Mouse (Mus musculus): ENCODE data around the gene Umod. TPM values are rescaled to one million over a fixed set of nuclear protein-coding genes. Genes with fewer than 3 reads are reported as not detected.

The Umod gene
- total RNA-seq (2021) = not detected
- long read RNA-seq = 0 reads

GRCm38 (mm10) chr7:119479256-119479655 is at the start of gene Umod:
Gene Umod (minus strand): TSS chr7:119479282.
- DNase-seq (ENCODE audit: low spot score in 2 of 2) = no peak

- DNase-seq (ENCODE audit: low spot score in 2 of 2) = no peak
Measured at GRCm38 (mm10) chr7:119528617-119529016, 49.5 kb upstream of the Umod start.

- DNase-seq (ENCODE audit: low spot score in 2 of 2) = no peak
Measured at GRCm38 (mm10) chr7:119527548-119527947, 48.5 kb upstream of the Umod start.

DNA sequence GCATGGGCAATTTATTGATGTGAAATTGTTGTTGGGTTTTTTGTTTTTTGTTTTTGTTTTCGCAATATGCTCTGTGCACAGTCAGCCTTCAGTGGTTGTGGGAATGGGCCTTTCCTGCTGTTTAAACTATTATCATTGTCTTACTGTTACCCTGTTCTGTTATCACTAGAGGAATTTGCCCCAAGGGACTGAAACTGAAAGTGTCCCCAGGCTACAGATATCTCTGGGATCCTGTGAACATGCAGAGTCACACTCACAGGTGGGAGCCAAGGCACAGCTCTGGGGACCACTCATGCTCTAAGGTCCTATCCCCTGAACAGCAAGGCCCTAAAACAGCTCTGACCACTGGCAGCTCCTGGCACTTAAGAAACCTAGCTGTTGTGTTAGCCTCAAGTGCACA is 48.1 kb upstream of the Umod start:
- no peak for DNase-seq (ENCODE audit: low spot score in 2 of 2)

DNA sequence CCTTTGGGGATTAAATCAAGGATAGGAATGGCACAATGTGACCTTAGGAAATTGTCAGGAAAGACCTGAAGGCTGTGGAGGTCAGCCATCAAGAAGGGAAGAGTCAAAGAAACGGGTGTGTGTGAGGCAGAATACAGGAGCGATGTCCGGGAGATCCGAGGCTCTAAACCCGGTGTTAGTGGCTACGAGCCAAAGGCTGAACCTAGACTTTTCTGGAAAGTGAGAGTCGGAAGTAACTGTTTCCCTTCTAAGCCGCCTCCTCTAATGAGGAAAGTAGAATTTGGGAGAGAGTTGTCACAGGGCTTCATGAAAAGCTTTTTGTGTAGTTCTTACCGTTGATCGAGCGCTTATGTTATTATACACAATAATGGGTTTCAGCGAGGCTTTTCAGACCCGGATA is 47.4 kb upstream of the Umod start:
- no peak for DNase-seq (ENCODE audit: low spot score in 2 of 2)

DNA sequence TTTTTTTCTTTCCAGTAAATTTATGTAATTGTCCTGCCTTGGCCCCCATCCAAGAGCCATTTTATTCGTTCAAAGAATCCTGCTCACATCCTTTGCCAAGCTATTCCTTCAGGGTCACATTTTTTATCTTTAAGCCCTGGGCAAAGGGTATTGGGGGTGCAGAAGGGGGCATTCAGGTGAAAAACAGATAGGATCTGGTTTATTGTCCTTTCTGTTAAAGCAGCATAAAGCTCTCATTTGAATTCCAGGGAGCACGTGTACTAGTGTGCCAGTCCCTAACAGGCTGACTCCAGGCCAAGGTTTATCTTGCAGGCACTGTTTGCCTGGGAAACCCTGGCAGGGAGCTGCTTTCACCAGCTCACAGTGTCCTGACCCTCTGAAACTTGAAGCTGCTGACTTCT is 46.8 kb upstream of the Umod start:
- DNase-seq (ENCODE audit: low spot score in 2 of 2) = peak; percentile 6 to 34

DNA sequence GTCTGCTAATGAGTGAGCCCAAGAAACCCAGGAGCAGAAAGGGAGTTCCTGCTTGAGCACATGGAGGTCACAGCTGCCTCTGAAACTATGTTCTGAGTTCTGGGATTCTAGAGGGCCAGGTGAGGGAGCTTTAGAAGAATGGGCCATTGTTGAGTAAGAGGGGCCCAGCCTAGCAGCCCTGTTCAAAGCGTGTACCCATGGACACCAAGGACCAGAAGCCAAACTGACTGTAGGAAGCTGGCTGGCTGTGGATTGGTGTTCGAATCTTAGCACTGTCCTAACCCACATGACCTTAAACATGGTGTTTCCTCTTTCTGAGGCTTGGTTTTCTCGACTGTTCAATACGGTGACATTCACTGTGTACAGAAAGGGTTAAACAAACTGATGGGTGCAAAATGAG is 44.3 kb upstream of the Umod start, which contains the start of gene Pdilt:
Pdilt (minus strand) TSS at position 101 of the 400 bp plus-strand sequence.
- no peak for DNase-seq (ENCODE audit: low spot score in 2 of 2)

DNA sequence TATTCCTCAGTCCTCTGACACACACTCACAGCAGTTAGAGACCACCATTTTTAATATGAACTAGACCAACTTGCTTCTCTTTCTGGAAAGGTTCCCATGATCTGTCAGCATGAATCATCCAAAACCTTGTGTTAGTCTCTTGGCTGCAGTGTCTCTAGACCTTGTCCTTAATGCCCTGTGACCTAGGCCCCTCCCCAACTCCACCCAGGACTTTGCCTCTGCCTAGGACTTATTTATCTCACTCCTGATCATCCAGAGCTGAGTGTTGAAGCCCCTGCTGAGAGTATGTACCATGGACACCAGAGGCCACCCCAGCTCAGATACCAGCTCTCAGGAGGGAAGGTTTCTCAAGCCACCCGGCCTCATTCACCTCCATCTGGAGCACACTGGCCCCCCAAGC is 43.3 kb upstream of the Umod start:
- DNase-seq (ENCODE audit: low spot score in 2 of 2) = no peak

GRCm38 (mm10) chr7:119521816-119522215 is 42.7 kb upstream of the Umod start:
- DNase-seq (ENCODE audit: low spot score in 2 of 2) = no peak

DNA sequence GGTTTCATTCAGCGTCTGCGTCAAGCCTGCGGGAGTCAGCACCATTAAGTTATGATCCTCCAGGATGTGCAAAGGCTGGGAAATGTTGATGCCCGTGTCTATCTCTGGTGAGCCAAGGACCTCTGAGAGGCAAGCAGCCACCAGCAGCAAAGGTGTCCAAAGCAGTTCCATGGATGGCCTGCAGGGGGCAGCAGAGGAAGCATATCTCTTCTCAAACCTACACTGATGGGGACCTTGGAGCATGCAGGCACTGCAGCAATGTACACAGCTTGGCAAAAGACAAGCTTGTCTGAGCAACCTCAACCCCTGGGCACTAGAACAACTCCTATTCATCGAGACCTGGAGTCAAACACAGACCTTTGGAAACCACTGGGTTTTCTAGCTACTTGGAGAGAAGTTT is 40.6 kb upstream of the Umod start:
- DNase-seq (ENCODE audit: low spot score in 2 of 2) = peak; percentile 70 to 90

GRCm38 (mm10) chr7:119519163-119519562 is 40.1 kb upstream of the Umod start, which contains the start of gene Acsm5:
Gene Acsm5 (plus strand): TSS chr7:119519463.
- DNase-seq (ENCODE audit: low spot score in 2 of 2) = no peak

GRCm38 (mm10) chr7:119516272-119516558 is 37.1 kb upstream of the Umod start:
- DNase-seq (ENCODE audit: low spot score in 2 of 2) = no peak

DNA sequence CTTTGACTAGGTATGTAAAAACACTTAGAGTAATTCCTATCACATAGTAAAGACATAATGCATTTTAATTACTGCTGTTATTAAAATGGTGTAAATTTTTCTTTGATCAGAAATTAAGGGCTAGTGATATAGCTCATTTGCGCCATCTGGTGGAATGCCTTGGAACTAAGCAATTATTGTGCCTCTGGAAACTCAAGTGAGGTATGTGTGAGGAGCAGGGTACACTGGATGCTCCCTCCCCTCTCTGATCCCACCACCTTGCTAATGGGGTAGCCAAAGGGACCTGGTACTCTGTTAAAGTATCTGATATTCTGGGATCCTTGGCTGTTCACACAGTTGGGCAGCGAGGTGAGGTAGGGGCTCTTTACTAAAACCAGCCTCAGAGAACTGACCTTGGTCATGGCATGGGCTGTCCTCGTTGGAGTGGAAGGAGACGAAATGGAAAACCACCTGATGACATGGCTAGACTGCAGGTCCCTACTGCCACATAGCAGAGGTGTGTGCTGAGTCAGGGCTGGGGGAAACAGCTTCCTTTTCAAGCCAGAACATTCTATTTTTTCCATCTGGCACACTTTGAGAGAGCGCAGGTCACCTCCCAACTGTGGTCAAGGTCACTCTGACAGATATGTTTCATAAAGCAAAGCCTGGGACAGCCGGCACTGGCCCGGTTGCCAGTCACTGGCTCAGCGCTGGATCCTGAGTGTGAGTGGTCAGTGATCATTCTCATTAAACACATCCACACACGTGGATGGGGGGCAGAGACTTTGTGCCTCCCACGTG is 36.6 kb upstream of the Umod start:
- DNase-seq (ENCODE audit: low spot score in 2 of 2) = peak in 1 of 2 experiments; percentile 78

DNA sequence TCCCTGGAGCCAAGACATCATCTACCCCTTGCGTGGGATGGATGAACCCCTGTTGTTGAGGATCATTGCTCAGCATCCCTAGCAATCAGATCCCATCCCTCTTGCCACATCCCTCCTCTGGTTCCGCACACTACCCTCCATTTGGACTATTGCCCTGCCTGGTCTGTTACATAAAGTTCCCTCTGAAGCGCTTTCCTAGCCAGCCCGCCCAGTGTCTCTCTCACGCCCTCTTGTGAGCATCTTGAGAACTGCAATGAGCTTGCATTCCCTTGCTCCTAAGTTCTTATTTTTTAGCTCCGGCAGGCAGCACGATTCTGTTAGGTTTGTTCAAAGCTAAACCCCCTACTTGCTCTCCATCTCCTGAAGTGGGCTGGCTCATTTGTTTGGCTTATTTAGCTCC is 34.0 kb upstream of the Umod start:
- DNase-seq (ENCODE audit: low spot score in 2 of 2) = peak; percentile 44 to 78

- DNase-seq (ENCODE audit: low spot score in 2 of 2) = no peak
Measured at GRCm38 (mm10) chr7:119511143-119511542, 32.1 kb upstream of the Umod start.

DNA sequence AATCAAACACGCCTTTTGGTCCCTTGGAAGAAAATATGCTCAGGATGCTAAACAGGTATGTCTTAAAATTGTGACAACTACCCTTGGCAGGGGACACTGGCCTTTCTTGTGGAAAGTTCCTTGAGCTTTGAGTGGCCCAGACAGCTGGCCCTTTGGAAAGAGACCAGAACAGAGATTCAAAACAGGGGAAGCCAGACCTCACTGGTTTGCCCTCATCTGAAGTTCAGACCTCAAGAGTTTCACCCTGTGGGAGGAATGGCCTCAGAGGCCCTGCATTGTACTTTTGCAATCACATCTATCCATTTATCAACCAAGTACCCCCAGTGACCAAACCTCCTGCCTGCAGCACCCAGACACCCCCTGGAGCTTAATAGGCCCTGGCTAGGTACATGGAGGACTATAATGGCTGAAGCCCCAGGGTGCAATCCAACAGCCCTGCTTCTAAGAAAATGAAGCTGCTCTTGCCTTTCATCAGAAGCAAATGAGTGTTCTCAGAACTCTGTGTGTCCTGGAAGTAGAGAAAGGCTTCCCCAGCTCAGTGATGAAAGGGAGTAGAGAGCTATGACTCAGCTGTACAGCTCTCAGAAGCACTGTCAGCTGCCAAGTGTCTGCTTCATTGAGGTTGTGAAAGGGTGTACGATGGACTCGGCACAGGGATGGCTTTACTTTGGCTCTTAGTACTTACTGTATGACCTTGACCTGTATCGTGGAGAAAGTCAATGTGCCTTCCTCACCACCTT is 11.1 kb upstream of the Umod start:
- peak in 1 of 2 experiments; percentile 11 for DNase-seq (ENCODE audit: low spot score in 2 of 2)

- no peak for DNase-seq (ENCODE audit: low spot score in 2 of 2)
Measured at GRCm38 (mm10) chr7:119486683-119487082, 7.6 kb upstream of the Umod start.

DNA sequence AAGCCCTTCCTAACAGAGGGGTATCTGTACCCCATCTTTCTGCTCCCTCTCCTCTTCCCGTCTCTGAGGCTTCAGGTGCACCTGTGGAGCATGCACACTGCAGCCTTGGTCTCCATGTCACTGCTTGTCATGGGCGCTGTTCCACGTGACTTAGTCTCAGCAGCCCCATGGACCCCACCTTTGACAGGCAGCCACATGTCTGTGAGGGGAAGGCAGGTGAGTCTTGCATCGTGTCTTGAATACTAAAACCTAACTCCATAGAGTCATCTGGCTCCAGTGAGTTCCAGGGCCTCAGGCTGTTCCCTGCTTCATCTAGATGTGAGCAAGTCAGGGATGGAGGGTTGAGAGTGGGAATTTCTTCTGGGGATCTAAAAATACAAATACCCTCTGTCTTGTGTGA is 5.1 kb upstream of the Umod start:
- no peak for DNase-seq (ENCODE audit: low spot score in 2 of 2)

DNA sequence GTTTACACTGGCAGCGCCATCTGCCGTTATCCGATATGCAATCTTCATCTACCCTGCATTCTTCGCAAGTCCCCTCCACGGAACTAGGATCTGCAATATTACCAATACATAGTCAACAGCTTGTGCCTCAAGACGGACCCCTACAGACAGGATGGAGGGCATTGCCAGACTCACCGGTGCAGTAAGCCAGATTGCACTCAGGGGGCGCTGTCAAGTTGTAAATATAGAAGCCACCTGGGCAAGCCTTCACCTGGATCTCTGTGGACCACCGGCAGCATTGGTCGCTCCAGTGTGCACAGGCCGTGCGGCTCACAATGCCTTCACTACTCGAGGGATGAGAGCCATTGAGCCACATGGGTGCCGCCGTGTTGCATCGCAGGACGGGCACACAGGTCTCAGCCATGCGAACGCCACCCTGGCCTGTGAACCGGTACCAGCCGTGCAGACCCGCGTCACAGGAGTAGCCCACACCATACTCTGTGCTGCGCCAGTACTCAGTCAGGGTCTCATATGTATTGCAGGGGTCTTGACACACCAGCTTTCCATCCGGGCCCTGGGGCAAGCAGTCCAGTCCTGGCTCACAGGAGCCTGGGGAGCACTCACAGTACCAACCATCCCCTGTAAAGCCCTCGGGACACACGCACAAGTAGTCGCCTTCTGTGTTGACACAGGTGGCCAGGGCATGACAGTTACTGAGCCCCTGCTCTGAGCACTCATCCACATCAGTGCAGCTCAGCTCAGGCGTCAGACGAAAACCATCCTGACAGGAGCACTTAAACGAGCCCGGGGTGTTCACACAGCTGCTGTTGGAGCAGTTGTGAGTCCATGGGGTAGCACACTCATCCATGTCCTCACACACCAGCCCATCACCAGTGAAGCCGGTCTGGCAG is 2.3 kb downstream of the Umod start:
- DNase-seq (ENCODE audit: low spot score in 2 of 2) = no peak

- DNase-seq (ENCODE audit: low spot score in 2 of 2) = no peak
Measured at GRCm38 (mm10) chr7:119459185-119459584, 19.9 kb downstream of the Umod start, which contains the start of gene Gp2. Gene Gp2 (minus strand): TSS chr7:119459285.

DNA sequence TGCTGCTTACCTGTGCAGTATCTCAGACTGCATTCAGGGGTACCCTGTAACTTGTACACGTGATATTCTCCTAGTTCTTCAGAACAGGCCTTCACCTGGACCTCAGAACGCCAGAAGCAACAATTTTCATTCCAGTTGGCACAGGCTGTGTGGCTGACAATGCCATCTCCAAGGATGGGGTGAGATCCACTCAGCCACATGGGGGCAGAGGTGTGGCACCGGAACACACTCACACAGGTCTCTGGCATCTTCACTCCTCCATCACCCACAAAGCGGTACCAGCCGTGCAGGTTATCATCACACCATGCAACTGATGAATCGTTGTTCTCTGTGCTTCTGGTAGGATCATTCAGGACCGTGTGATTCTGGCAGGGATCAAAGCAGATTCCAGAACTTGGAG is 24.9 kb downstream of the Umod start:
- no peak for DNase-seq (ENCODE audit: low spot score in 2 of 2)

- peak in 1 of 2 experiments; percentile 54 for DNase-seq (ENCODE audit: low spot score in 2 of 2)
Measured at GRCm38 (mm10) chr7:119443849-119444248, 35.2 kb downstream of the Umod start.
